8 mouse cellular contexts compared by ENCODE assay signal in the genomic region with DNA sequence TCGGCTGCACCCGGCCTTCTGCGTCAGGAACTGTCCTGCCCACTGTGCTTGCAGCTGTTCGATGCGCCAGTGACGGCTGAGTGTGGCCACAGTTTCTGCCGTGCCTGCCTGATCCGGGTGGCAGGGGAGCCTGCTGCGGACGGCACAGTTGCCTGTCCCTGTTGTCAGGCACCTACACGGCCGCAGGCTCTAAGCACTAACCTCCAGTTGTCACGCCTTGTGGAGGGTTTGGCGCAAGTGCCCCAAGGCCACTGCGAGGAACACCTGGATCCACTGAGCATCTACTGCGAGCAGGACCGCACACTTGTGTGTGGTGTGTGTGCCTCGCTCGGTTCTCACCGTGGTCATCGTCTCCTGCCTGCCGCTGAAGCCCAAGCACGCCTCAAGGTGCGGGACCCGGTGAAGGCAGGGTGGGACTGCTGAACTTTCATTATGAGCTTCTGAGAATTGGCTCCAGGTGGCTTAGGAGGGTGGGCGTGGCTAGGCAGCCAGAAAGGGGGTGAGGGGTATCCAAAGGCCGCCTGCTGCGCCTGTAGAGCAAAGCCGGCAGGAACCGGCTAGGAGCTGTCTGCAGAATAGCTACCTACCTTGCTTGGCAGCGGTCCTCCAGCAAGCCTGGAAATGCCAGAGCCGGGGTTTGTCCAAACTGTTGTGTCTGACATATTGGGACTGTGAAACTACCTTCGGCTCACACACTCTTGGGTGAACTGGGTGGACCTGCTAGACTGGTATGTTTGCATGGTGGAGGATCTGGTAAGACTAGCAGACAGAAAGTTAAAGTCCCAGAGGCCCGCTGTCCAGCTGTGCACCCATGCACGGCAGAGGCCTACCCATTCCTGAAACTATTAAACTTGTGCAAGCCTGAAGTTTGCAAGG. TPM values are rescaled to one million over a fixed set of nuclear protein-coding genes. Genes with fewer than 3 reads are reported as not detected.
DNase-seq lines count a peak whose midpoint lies in the region; ATAC-seq and TF ChIP-seq lines count a peak whose summit lies in the region.

No protein-coding gene starts in this region.

- WGBS in embryonic facial prominence, embryonic 12.5 days, result 16% methylated on average over 35 of the region's 35 CpGs
- 29% methylated on average over 35 of the region's 35 CpGs for WGBS in hindbrain, embryonic 10.5 days
- WGBS in limb, embryonic 12.5 days, result 16% methylated on average over 35 of the region's 35 CpGs
- 25% methylated on average over 35 of the region's 35 CpGs for WGBS in neural tube, embryonic 11.5 days

- peak overlapping the region; percentile 42 for H3K27ac ChIP-seq in embryonic facial prominence, embryonic 12.5 days
- peak overlapping the region; percentile 59; the same call in 1 of the 2 replicates for H3K27ac ChIP-seq in hindbrain, embryonic 10.5 days
- peak overlapping the region; percentile 59 for H3K27ac ChIP-seq in limb, embryonic 12.5 days
- no peak overlapping the region for H3K27ac ChIP-seq in neural tube, embryonic 11.5 days (ENCODE audit: low read depth, low read length)

- H3K4me1 ChIP-seq in G1E (ENCODE audit: insufficient read depth, low read depth, low read length), result no peaks in the 10 kb centered on the region; the same call in 1 of the 2 replicates
- H3K4me1 ChIP-seq in embryonic facial prominence, embryonic 12.5 days, result peaks cover 13% of the 10 kb centered on the region
- peaks cover 20% of the 10 kb centered on the region for H3K4me1 ChIP-seq in hindbrain, embryonic 10.5 days (replicated peaks)
- peaks cover 16% of the 10 kb centered on the region for H3K4me1 ChIP-seq in limb, embryonic 12.5 days (replicated peaks)
- no peaks in the 10 kb centered on the region for H3K4me1 ChIP-seq in neural tube, embryonic 11.5 days (ENCODE audit: control insufficient read depth, insufficient read depth, low read length)

- no peak for TF ChIP-seq CTCF in G1E (IDR thresholded peaks at IDR 0.05; ENCODE audit: low read depth, low read length)

- no peak for DNase-seq in G1E (ENCODE audit: low spot score)
- peak; percentile 24 for DNase-seq in hindbrain, embryonic 10.5 days (ENCODE audit: low spot score)
- peak; percentile 23 for DNase-seq in neural tube, embryonic 11.5 days (ENCODE audit: low spot score)
- DNase-seq in right cerebral cortex, adult 18-20 months, result no peak
- no peak for DNase-seq in right cerebral cortex, postnatal 4 days
- no peak for DNase-seq in layer of hippocampus, postnatal 10 days (ENCODE audit: low spot score in 2 of 2)

- H3K9ac ChIP-seq in embryonic facial prominence, embryonic 12.5 days, result no peak overlapping the region
- no peak overlapping the region; the same call in 1 of the 2 replicates for H3K9ac ChIP-seq in limb, embryonic 12.5 days (replicated peaks)
- H3K9ac ChIP-seq in neural tube, embryonic 11.5 days (ENCODE audit: low read length), result no peak overlapping the region

- H3K4me3 ChIP-seq in G1E (ENCODE audit: low read depth, low read length), result peak overlapping the region; percentile 22; the same call in 1 of the 2 replicates
- H3K4me3 ChIP-seq in embryonic facial prominence, embryonic 12.5 days, result peak overlapping the region; percentile 20
- H3K4me3 ChIP-seq in hindbrain, embryonic 10.5 days, result peak overlapping the region; percentile 36
- peak overlapping the region; percentile 26 for H3K4me3 ChIP-seq in limb, embryonic 12.5 days (replicated peaks)
- no peak overlapping the region for H3K4me3 ChIP-seq in neural tube, embryonic 11.5 days (ENCODE audit: low read depth, low read length)

- H3K9me3 ChIP-seq in G1E (replicated peaks), result no peaks in the 10 kb centered on the region
- no peaks in the 10 kb centered on the region for H3K9me3 ChIP-seq in embryonic facial prominence, embryonic 12.5 days
- H3K9me3 ChIP-seq in hindbrain, embryonic 10.5 days, result no peaks in the 10 kb centered on the region
- no peaks in the 10 kb centered on the region for H3K9me3 ChIP-seq in limb, embryonic 12.5 days
- H3K9me3 ChIP-seq in neural tube, embryonic 11.5 days (ENCODE audit: control insufficient read depth, low read length), result no peaks in the 10 kb centered on the region

- H3K36me3 ChIP-seq in G1E (replicated peaks), result no peaks in the 10 kb centered on the region
- no peaks in the 10 kb centered on the region for H3K36me3 ChIP-seq in embryonic facial prominence, embryonic 12.5 days
- H3K36me3 ChIP-seq in hindbrain, embryonic 10.5 days, result no peaks in the 10 kb centered on the region
- no peaks in the 10 kb centered on the region for H3K36me3 ChIP-seq in limb, embryonic 12.5 days
- no peaks in the 10 kb centered on the region for H3K36me3 ChIP-seq in neural tube, embryonic 11.5 days (ENCODE audit: control insufficient read depth, insufficient read depth, low read length)

- no peak for ATAC-seq in G1E (ENCODE audit: extremely low read depth, insufficient number of reproducible peaks, low FRiP score, poor library complexity, severe bottlenecking)
- ATAC-seq in embryonic facial prominence, embryonic 12.5 days (ENCODE audit: insufficient number of reproducible peaks, insufficient read depth, low FRiP score, low TSS enrichment), result peak; percentile 71
- peak; percentile 66 for ATAC-seq in limb, embryonic 12.5 days (ENCODE audit: insufficient number of reproducible peaks, insufficient read depth, low FRiP score, low TSS enrichment, low read depth)
- ATAC-seq in neural tube, embryonic 11.5 days (ENCODE audit: insufficient read depth, low FRiP score, low TSS enrichment), result no peak

- peaks cover 33% of the 10 kb centered on the region for H3K27me3 ChIP-seq in G1E (ENCODE audit: insufficient read depth, low read length)
- peaks cover 5% of the 10 kb centered on the region; the same call in 1 of the 2 replicates for H3K27me3 ChIP-seq in embryonic facial prominence, embryonic 12.5 days
- peaks cover 45% of the 10 kb centered on the region for H3K27me3 ChIP-seq in hindbrain, embryonic 10.5 days (ENCODE audit: insufficient read depth, poor library complexity, severe bottlenecking)
- H3K27me3 ChIP-seq in limb, embryonic 12.5 days, result peaks cover 22% of the 10 kb centered on the region
- no peaks in the 10 kb centered on the region for H3K27me3 ChIP-seq in neural tube, embryonic 11.5 days (ENCODE audit: control insufficient read depth, insufficient read depth, low read length)

- peak overlapping the region; percentile 50 for H3K4me2 ChIP-seq in embryonic facial prominence, embryonic 12.5 days (replicated peaks)
- peak overlapping the region; percentile 57 for H3K4me2 ChIP-seq in limb, embryonic 12.5 days
- H3K4me2 ChIP-seq in neural tube, embryonic 11.5 days (ENCODE audit: low read depth), result peak overlapping the region; percentile 17; the same call in 1 of the 2 replicates

RNA-seq across cellular contexts. Expression of a gene that starts 1.0 kb away (rescaled TPM):
- not detected in 2 replicates for total RNA-seq in G1E (2014; fragmentation: Nextera tagmentation)
- 0.06 and 0.16 TPM in 2 replicates for total RNA-seq in G1E (2017)
- 0.03 and 0.04 TPM in 2 replicates for polyA plus RNA-seq in G1E (2012)
- polyA plus RNA-seq in embryonic facial prominence, embryonic 12.5 days (2016; fragmentation: Nextera tagmentation; extraction: Ambion mirVana), result 0.34 and 0.45 TPM in 2 replicates
- not detected in 2 replicates for polyA plus RNA-seq in hindbrain, embryonic 10.5 days (2016; fragmentation: Nextera tagmentation; extraction: Ambion mirVana)
- polyA plus RNA-seq in limb, embryonic 12.5 days (2016; fragmentation: Nextera tagmentation; extraction: Ambion mirVana), result 0.23 and 0.61 TPM in 2 replicates
- not detected in 2 replicates for polyA plus RNA-seq in neural tube, embryonic 11.5 days (2014; fragmentation: Nextera tagmentation; extraction: Ambion mirVana)
- total RNA-seq in layer of hippocampus, postnatal 10 days (2021), result under 1 TPM; 0.40 to 0.55 TPM

RNA-seq across cellular contexts. Expression of a gene that starts 11.1 kb away (rescaled TPM):
- total RNA-seq in G1E (2014; fragmentation: Nextera tagmentation) (2.0 and 2.4 TPM in 2 replicates), G1E (2017) (3.3 and 3.5 TPM in 2 replicates)
- 1.2 and 1.3 TPM in 2 replicates for polyA plus RNA-seq in G1E (2012)
- 11.2 and 13.6 TPM in 2 replicates for polyA plus RNA-seq in embryonic facial prominence, embryonic 12.5 days (2016; fragmentation: Nextera tagmentation; extraction: Ambion mirVana)
- polyA plus RNA-seq in hindbrain, embryonic 10.5 days (2016; fragmentation: Nextera tagmentation; extraction: Ambion mirVana), result 9.5 and 12.4 TPM in 2 replicates
- 9.2 and 10.5 TPM in 2 replicates for polyA plus RNA-seq in limb, embryonic 12.5 days (2016; fragmentation: Nextera tagmentation; extraction: Ambion mirVana)
- 6.3 and 8.6 TPM in 2 replicates for polyA plus RNA-seq in neural tube, embryonic 11.5 days (2014; fragmentation: Nextera tagmentation; extraction: Ambion mirVana)
- total RNA-seq in layer of hippocampus, postnatal 10 days (2021), result 1 to 10 TPM; 3.2 to 4.5 TPM

RNA-seq across cellular contexts. Expression of a gene that starts 37.5 kb away (rescaled TPM):
- total RNA-seq in G1E (2014; fragmentation: Nextera tagmentation), result 211 and 218 TPM in 2 replicates
- 34.6 and 45.5 TPM in 2 replicates for total RNA-seq in G1E (2017)
- 568 and 604 TPM in 2 replicates for polyA plus RNA-seq in G1E (2012)
- 582 and 594 TPM in 2 replicates for polyA plus RNA-seq in embryonic facial prominence, embryonic 12.5 days (2016; fragmentation: Nextera tagmentation; extraction: Ambion mirVana)
- polyA plus RNA-seq in hindbrain, embryonic 10.5 days (2016; fragmentation: Nextera tagmentation; extraction: Ambion mirVana), result 328 and 333 TPM in 2 replicates
- 597 and 605 TPM in 2 replicates for polyA plus RNA-seq in limb, embryonic 12.5 days (2016; fragmentation: Nextera tagmentation; extraction: Ambion mirVana)
- polyA plus RNA-seq in neural tube, embryonic 11.5 days (2014; fragmentation: Nextera tagmentation; extraction: Ambion mirVana), result 48.1 and 51.6 TPM in 2 replicates
- 100 to 1,000 TPM; 423 to 445 TPM for total RNA-seq in layer of hippocampus, postnatal 10 days (2021)

RNA-seq across cellular contexts. Expression of a gene that starts 57.7 kb away (rescaled TPM):
- 0.30 TPM in 1 of 2 replicates, not detected in the other for total RNA-seq in G1E (2014; fragmentation: Nextera tagmentation)
- 0.22 and 0.29 TPM in 2 replicates for total RNA-seq in G1E (2017)
- 0.02 and 0.07 TPM in 2 replicates for polyA plus RNA-seq in G1E (2012)
- polyA plus RNA-seq in embryonic facial prominence, embryonic 12.5 days (2016; fragmentation: Nextera tagmentation; extraction: Ambion mirVana), result 0.74 and 0.88 TPM in 2 replicates
- polyA plus RNA-seq in hindbrain, embryonic 10.5 days (2016; fragmentation: Nextera tagmentation; extraction: Ambion mirVana), result 0.58 and 0.73 TPM in 2 replicates
- polyA plus RNA-seq in limb, embryonic 12.5 days (2016; fragmentation: Nextera tagmentation; extraction: Ambion mirVana), result 0.64 and 0.89 TPM in 2 replicates
- 0.37 and 0.64 TPM in 2 replicates for polyA plus RNA-seq in neural tube, embryonic 11.5 days (2014; fragmentation: Nextera tagmentation; extraction: Ambion mirVana)
- total RNA-seq in layer of hippocampus, postnatal 10 days (2021), result 1 to 10 TPM; 8.4 to 8.7 TPM

RNA-seq across cellular contexts. Expression of a gene that starts 57.8 kb away (rescaled TPM):
- total RNA-seq in G1E (2014; fragmentation: Nextera tagmentation) (not detected in 2 replicates), G1E (2017) (not detected in 2 replicates)
- polyA plus RNA-seq in G1E (2012), result 0.03 TPM in 1 of 2 replicates, not detected in the other
- not detected in 2 replicates for polyA plus RNA-seq in embryonic facial prominence, embryonic 12.5 days (2016; fragmentation: Nextera tagmentation; extraction: Ambion mirVana)
- polyA plus RNA-seq in hindbrain, embryonic 10.5 days (2016; fragmentation: Nextera tagmentation; extraction: Ambion mirVana), result 0.04 TPM in 1 of 2 replicates, not detected in the other
- not detected in 2 replicates for polyA plus RNA-seq in limb, embryonic 12.5 days (2016; fragmentation: Nextera tagmentation; extraction: Ambion mirVana)
- not detected in 2 replicates for polyA plus RNA-seq in neural tube, embryonic 11.5 days (2014; fragmentation: Nextera tagmentation; extraction: Ambion mirVana)
- total RNA-seq in layer of hippocampus, postnatal 10 days (2021), result not detected

Comparison
In these comparisons a context has a peak if more than half of its experiments do, and no peak if none do; other contexts are left out.
1. ATAC-seq: peak in embryonic facial prominence, embryonic 12.5 days (single experiment) and limb, embryonic 12.5 days (single experiment); none in G1E (single experiment) and neural tube, embryonic 11.5 days (single experiment).
2. DNase-seq: peak in hindbrain, embryonic 10.5 days (single experiment) and neural tube, embryonic 11.5 days (single experiment); none in G1E (single experiment), right cerebral cortex, adult 18-20 months (single experiment), right cerebral cortex, postnatal 4 days (single experiment) and layer of hippocampus, postnatal 10 days (0 of 2).
3. Peak in every context shown above with its lines, with median percentiles within 50 percentile points of each other: H3K4me2 ChIP-seq.